Mouse (Mus musculus): ENCODE measurements at regions not wholly inside any gene's neighbourhood (a gene's known extent, or its start where the extent isn't known, plus 50 kb on each side); places are given as distances from the start of the nearest gene placed in this dataset.

GRCm38 (mm10) chr10:122223076-122223475 lies 125.9 kb upstream of the Rxylt1 start:
- TF ChIP-seq ZNF384 (IDR thresholded peaks at IDR 0.05; ENCODE audit: low read depth, low read length) (no peak), CTCF (conservative IDR thresholded peaks at IDR 0.05 in 1 of 2, IDR thresholded peaks at IDR 0.05 in 1 of 2; ENCODE audit: low read depth in 2 of 2, low read length in 2 of 2) (no peak), EP300 (IDR thresholded peaks at IDR 0.05; ENCODE audit: low read length) (no peak), JUND (conservative IDR thresholded peaks at IDR 0.05; ENCODE audit: low read depth, low read length) (no peak), BHLHE40 (IDR thresholded peaks at IDR 0.05; ENCODE audit: low read depth, low read length) (no peak), E2F4 (IDR thresholded peaks at IDR 0.05; ENCODE audit: insufficient replicate concordance, low read depth, low read length) (no peak), ELF1 (IDR thresholded peaks at IDR 0.05; ENCODE audit: low read depth, low read length) (no peak), POLR2A (IDR thresholded peaks at IDR 0.05; ENCODE audit: low read depth, low read length) (no peak), NELFE (IDR thresholded peaks at IDR 0.05; ENCODE audit: low read depth, low read length) (no peak), RCOR1 (conservative IDR thresholded peaks at IDR 0.05; ENCODE audit: low read depth, low read length) (no peak), IRF4 (IDR thresholded peaks at IDR 0.05; ENCODE audit: low read depth, low read length) (no peak), POLR2AphosphoS2 (IDR thresholded peaks at IDR 0.05; ENCODE audit: low read depth, low read length) (no peak)
